Comparison of ENCODE assay signal across 17 mouse cellular contexts in the genomic region with DNA sequence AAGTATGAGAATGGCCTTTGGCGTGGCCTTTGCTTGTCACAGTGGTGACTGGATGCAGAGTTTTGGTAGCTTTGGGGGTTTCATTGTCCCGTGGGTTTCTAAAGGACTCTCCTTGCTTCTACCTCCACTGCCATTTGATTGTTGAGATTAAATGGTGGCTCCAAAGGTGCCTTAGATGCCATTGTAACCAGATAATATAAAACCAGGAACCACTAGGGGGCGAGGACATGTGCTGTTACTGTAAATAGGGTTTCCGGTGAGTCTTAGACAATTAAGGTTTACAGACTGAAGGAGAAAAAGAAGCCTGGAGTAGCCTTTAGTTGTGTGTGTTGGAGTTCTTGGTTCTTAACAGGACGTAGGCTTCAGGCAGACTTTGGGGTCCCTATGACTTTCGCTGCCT. TPM values are rescaled to one million over a fixed set of nuclear protein-coding genes. Genes with fewer than 3 reads are reported as not detected.
DNase-seq lines count a peak whose midpoint lies in the region; ATAC-seq and TF ChIP-seq lines count a peak whose summit lies in the region.
"Had no signal": no experiment of that assay in that cellular context is flagged by ENCODE, and none has a peak within 500 bp of the region (broad histone marks: within the 10 kb centered on the region; RNA-seq: fewer than 3 reads in every experiment).

No protein-coding gene starts in this region.

- no peak overlapping the region for H3K9ac ChIP-seq in hindbrain, postnatal 0 days (replicated peaks; ENCODE audit: low read length)
- H3K9ac ChIP-seq in hindbrain, embryonic 16.5 days (ENCODE audit: low read depth, low read length): no peak overlapping the region
- H3K9ac ChIP-seq in midbrain, embryonic 14.5 days (replicated peaks; ENCODE audit: low read length): no peak overlapping the region
- no peak overlapping the region for H3K9ac ChIP-seq in stomach, postnatal 0 days (ENCODE audit: low read length)
- H3K9ac ChIP-seq: hindbrain, embryonic 14.5 days; kidney, embryonic 15.5 days; liver, embryonic 15.5 days had no signal

- no peak overlapping the region for H3K4me3 ChIP-seq in hindbrain, postnatal 0 days (ENCODE audit: low read length)
- no peak overlapping the region for H3K4me3 ChIP-seq in hindbrain, embryonic 16.5 days (ENCODE audit: low read length)
- no peak overlapping the region for H3K4me3 ChIP-seq in midbrain, embryonic 14.5 days (replicated peaks; ENCODE audit: low read depth, low read length)
- no peak overlapping the region for H3K4me3 ChIP-seq in midbrain, embryonic 10.5 days
- no peak overlapping the region for H3K4me3 ChIP-seq in stomach, postnatal 0 days (ENCODE audit: low read depth, low read length)
- H3K4me3 ChIP-seq: kidney, embryonic 15.5 days; liver, embryonic 15.5 days; megakaryocyte, embryonic 14.5 days had no signal

- H3K9me3 ChIP-seq in hindbrain, postnatal 0 days (ENCODE audit: low read length): no peaks in the 10 kb centered on the region
- no peaks in the 10 kb centered on the region for H3K9me3 ChIP-seq in hindbrain, embryonic 16.5 days (ENCODE audit: control insufficient read depth, low read length)
- no peaks in the 10 kb centered on the region for H3K9me3 ChIP-seq in midbrain, embryonic 14.5 days (ENCODE audit: control insufficient read depth, low read length)
- no peaks in the 10 kb centered on the region for H3K9me3 ChIP-seq in midbrain, embryonic 10.5 days (replicated peaks)
- no peaks in the 10 kb centered on the region for H3K9me3 ChIP-seq in stomach, postnatal 0 days (ENCODE audit: control insufficient read depth, low read length)
- H3K9me3 ChIP-seq: kidney, embryonic 15.5 days; liver, embryonic 15.5 days; megakaryocyte, embryonic 14.5 days had no signal

- no peaks in the 10 kb centered on the region for H3K36me3 ChIP-seq in hindbrain, postnatal 0 days (ENCODE audit: insufficient read depth, low read length)
- H3K36me3 ChIP-seq in hindbrain, embryonic 16.5 days (ENCODE audit: control insufficient read depth, insufficient read depth, low read length): no peaks in the 10 kb centered on the region
- H3K36me3 ChIP-seq in midbrain, embryonic 14.5 days (ENCODE audit: control insufficient read depth, insufficient read depth, low read length): no peaks in the 10 kb centered on the region
- H3K36me3 ChIP-seq in midbrain, embryonic 10.5 days: no peaks in the 10 kb centered on the region
- H3K36me3 ChIP-seq in stomach, postnatal 0 days (ENCODE audit: control insufficient read depth, insufficient read depth, low read length): no peaks in the 10 kb centered on the region
- H3K36me3 ChIP-seq: kidney, embryonic 15.5 days; liver, embryonic 15.5 days had no signal

- ATAC-seq in CD4-positive, CD25-positive, alpha-beta regulatory T cell, adult 4 months: no peak
- ATAC-seq in hindbrain, postnatal 0 days: no peak
- no peak for ATAC-seq in hindbrain, embryonic 16.5 days
- ATAC-seq in midbrain, embryonic 14.5 days (ENCODE audit: low FRiP score, low TSS enrichment): no peak
- ATAC-seq in stomach, postnatal 0 days (ENCODE audit: low FRiP score, low TSS enrichment): no peak

- no peaks in the 10 kb centered on the region for H3K27me3 ChIP-seq in hindbrain, postnatal 0 days (ENCODE audit: insufficient read depth, low read length)
- no peaks in the 10 kb centered on the region for H3K27me3 ChIP-seq in hindbrain, embryonic 16.5 days (replicated peaks; ENCODE audit: control insufficient read depth, insufficient read depth, low read length)
- H3K27me3 ChIP-seq in midbrain, embryonic 14.5 days (ENCODE audit: control insufficient read depth, insufficient read depth, low read length): no peaks in the 10 kb centered on the region
- no peaks in the 10 kb centered on the region for H3K27me3 ChIP-seq in midbrain, embryonic 10.5 days (ENCODE audit: low read depth, poor library complexity, severe bottlenecking)
- H3K27me3 ChIP-seq in stomach, postnatal 0 days (ENCODE audit: control insufficient read depth, insufficient read depth, low read length): no peaks in the 10 kb centered on the region
- H3K27me3 ChIP-seq: kidney, embryonic 15.5 days; liver, embryonic 15.5 days had no signal

- TF ChIP-seq CTCF in hindbrain, postnatal 0 days (IDR thresholded peaks at IDR 0.05; ENCODE audit: low read depth): peak; percentile 38; the same call in 1 of the 2 replicates
- TF ChIP-seq CTCF in stomach, postnatal 0 days (IDR thresholded peaks at IDR 0.05; ENCODE audit: low read depth): peak; percentile 56

- H3K4me2 ChIP-seq in hindbrain, postnatal 0 days (ENCODE audit: low read depth, low read length): no peak overlapping the region
- H3K4me2 ChIP-seq in hindbrain, embryonic 16.5 days (ENCODE audit: low read length): no peak overlapping the region
- no peak overlapping the region for H3K4me2 ChIP-seq in midbrain, embryonic 14.5 days (ENCODE audit: low read length)
- H3K4me2 ChIP-seq in stomach, postnatal 0 days (replicated peaks; ENCODE audit: low read depth): no peak overlapping the region
- H3K4me2 ChIP-seq: hindbrain, embryonic 14.5 days; kidney, embryonic 15.5 days; liver, embryonic 15.5 days had no signal

- DNase-seq in CD4-positive, CD25-positive, alpha-beta regulatory T cell, adult 2 months (ENCODE audit: low read depth, low spot score): peak; percentile 7
- no peak for DNase-seq in hindbrain, postnatal 0 days (ENCODE audit: low spot score)
- DNase-seq in midbrain, embryonic 14.5 days: peak; percentile 29
- DNase-seq in midbrain, embryonic 10.5 days (ENCODE audit: low spot score): no peak
- no peak for DNase-seq in stomach, postnatal 0 days (ENCODE audit: low spot score)
- DNase-seq in layer of hippocampus, adult 18-20 months (ENCODE audit: low spot score in 2 of 2): no peak
- DNase-seq: cerebellum, adult 18-20 months; gastrocnemius, postnatal 14 days; layer of hippocampus, adult 9-11 months; left cerebral cortex, postnatal 4 days had no signal

- no peaks in the 10 kb centered on the region for H3K4me1 ChIP-seq in hindbrain, postnatal 0 days (ENCODE audit: insufficient read depth, low read length)
- H3K4me1 ChIP-seq in hindbrain, embryonic 16.5 days (ENCODE audit: control insufficient read depth, insufficient read depth, low read depth, low read length): no peaks in the 10 kb centered on the region
- H3K4me1 ChIP-seq in midbrain, embryonic 14.5 days (ENCODE audit: control insufficient read depth, insufficient read depth, low read length): peaks cover 9% of the 10 kb centered on the region
- H3K4me1 ChIP-seq in midbrain, embryonic 10.5 days: peaks cover 32% of the 10 kb centered on the region
- no peaks in the 10 kb centered on the region for H3K4me1 ChIP-seq in stomach, postnatal 0 days (replicated peaks; ENCODE audit: control insufficient read depth, insufficient read depth)
- H3K4me1 ChIP-seq: kidney, embryonic 15.5 days had no signal

- H3K27ac ChIP-seq in hindbrain, postnatal 0 days: no peak overlapping the region
- H3K27ac ChIP-seq in hindbrain, embryonic 16.5 days (ENCODE audit: low read depth, low read length): no peak overlapping the region
- no peak overlapping the region for H3K27ac ChIP-seq in midbrain, embryonic 14.5 days (replicated peaks; ENCODE audit: low read depth, low read length)
- no peak overlapping the region for H3K27ac ChIP-seq in midbrain, embryonic 10.5 days (replicated peaks)
- H3K27ac ChIP-seq in stomach, postnatal 0 days (replicated peaks): no peak overlapping the region
- H3K27ac ChIP-seq: hindbrain, embryonic 14.5 days; kidney, embryonic 15.5 days; liver, embryonic 15.5 days had no signal

- 81% methylated on average over 6 of the region's 6 CpGs for WGBS in hindbrain, postnatal 0 days
- 82% methylated on average over 6 of the region's 6 CpGs for WGBS in hindbrain, embryonic 16.5 days
- WGBS in midbrain, embryonic 14.5 days: 84% methylated on average over 6 of the region's 6 CpGs
- WGBS in midbrain, embryonic 10.5 days: 75% methylated on average over 6 of the region's 6 CpGs
- 71% methylated on average over 6 of the region's 6 CpGs for WGBS in stomach, postnatal 0 days

- TF ChIP-seq EP300 in stomach, postnatal 0 days (optimal IDR thresholded peaks at IDR 0.05): no peak

RNA-seq across cellular contexts. Expression of a gene that starts 26.1 kb away (rescaled TPM):
- not detected for polyA plus RNA-seq in CD4-positive, CD25-positive, alpha-beta regulatory T cell, adult 4 months (2017; shearing (Covaris generic))
- total RNA-seq in hindbrain, postnatal 0 days (2014; rRNA removed): 1.4 and 2.0 TPM in 2 replicates
- polyA plus RNA-seq in hindbrain, postnatal 0 days (2015; fragmentation: Nextera tagmentation; extraction: Ambion mirVana): 0.56 and 0.92 TPM in 2 replicates
- polyA plus RNA-seq in hindbrain, embryonic 16.5 days (2015; fragmentation: Nextera tagmentation; extraction: Ambion mirVana): 0.76 and 6.6 TPM in 2 replicates
- 0.16 and 0.26 TPM in 2 replicates for polyA plus RNA-seq in midbrain, embryonic 14.5 days (2014; fragmentation: Nextera tagmentation; extraction: Ambion mirVana)
- polyA plus RNA-seq in midbrain, embryonic 10.5 days (2016; fragmentation: Nextera tagmentation; extraction: Ambion mirVana): not detected in 2 replicates
- polyA plus RNA-seq in stomach, postnatal 0 days (2015; fragmentation: Nextera tagmentation; extraction: Ambion mirVana): 2.5 and 2.6 TPM in 2 replicates
- total RNA-seq in layer of hippocampus, adult 18-20 months (2021): 1 to 10 TPM in 1 of 2 experiments, under 1 TPM in 1; 0.59 to 1.2 TPM

RNA-seq across cellular contexts. Expression of a gene that starts 50.2 kb away (rescaled TPM):
- polyA plus RNA-seq in CD4-positive, CD25-positive, alpha-beta regulatory T cell, adult 4 months (2017; shearing (Covaris generic)): not detected
- 30.3 and 31.9 TPM in 2 replicates for total RNA-seq in hindbrain, postnatal 0 days (2014; rRNA removed)
- 25.1 and 28.2 TPM in 2 replicates for polyA plus RNA-seq in hindbrain, postnatal 0 days (2015; fragmentation: Nextera tagmentation; extraction: Ambion mirVana)
- polyA plus RNA-seq in hindbrain, embryonic 16.5 days (2015; fragmentation: Nextera tagmentation; extraction: Ambion mirVana): 25.6 and 32.3 TPM in 2 replicates
- polyA plus RNA-seq in midbrain, embryonic 14.5 days (2014; fragmentation: Nextera tagmentation; extraction: Ambion mirVana): 45.0 and 46.2 TPM in 2 replicates
- polyA plus RNA-seq in midbrain, embryonic 10.5 days (2016; fragmentation: Nextera tagmentation; extraction: Ambion mirVana): 33.8 and 58.4 TPM in 2 replicates
- polyA plus RNA-seq in stomach, postnatal 0 days (2015; fragmentation: Nextera tagmentation; extraction: Ambion mirVana): not detected in 2 replicates
- 1 to 10 TPM in 1 of 2 experiments, under 1 TPM in 1; 0.84 to 1.4 TPM for total RNA-seq in layer of hippocampus, adult 18-20 months (2021)
- total RNA-seq: gastrocnemius, postnatal 14 days had no signal
- polyA plus RNA-seq: heart, embryonic 14.5 days; kidney, embryonic 15.5 days; liver, embryonic 15.5 days had no signal

Comparison
In these comparisons a context has a peak if more than half of its experiments do, and no peak if none do; other contexts are left out.
1. DNase-seq: peak in CD4-positive, CD25-positive, alpha-beta regulatory T cell, adult 2 months (single experiment) and midbrain, embryonic 14.5 days (single experiment); none in hindbrain, postnatal 0 days (single experiment), midbrain, embryonic 10.5 days (single experiment), stomach, postnatal 0 days (single experiment) and layer of hippocampus, adult 18-20 months (0 of 2).
2. RNA of a gene that starts 50.2 kb away (polyA plus RNA-seq): 45.0 to 46.2 TPM in midbrain, embryonic 14.5 days, 33.8 to 58.4 TPM in midbrain, embryonic 10.5 days, 25.6 to 32.3 TPM in hindbrain, embryonic 16.5 days and 25.1 to 28.2 TPM in hindbrain, postnatal 0 days; not detected in CD4-positive, CD25-positive, alpha-beta regulatory T cell, adult 4 months and not detected in stomach, postnatal 0 days; every median in the first group is over 10 times any median in the second.